8 mouse cellular contexts compared by ENCODE assay signal in the genomic region with DNA sequence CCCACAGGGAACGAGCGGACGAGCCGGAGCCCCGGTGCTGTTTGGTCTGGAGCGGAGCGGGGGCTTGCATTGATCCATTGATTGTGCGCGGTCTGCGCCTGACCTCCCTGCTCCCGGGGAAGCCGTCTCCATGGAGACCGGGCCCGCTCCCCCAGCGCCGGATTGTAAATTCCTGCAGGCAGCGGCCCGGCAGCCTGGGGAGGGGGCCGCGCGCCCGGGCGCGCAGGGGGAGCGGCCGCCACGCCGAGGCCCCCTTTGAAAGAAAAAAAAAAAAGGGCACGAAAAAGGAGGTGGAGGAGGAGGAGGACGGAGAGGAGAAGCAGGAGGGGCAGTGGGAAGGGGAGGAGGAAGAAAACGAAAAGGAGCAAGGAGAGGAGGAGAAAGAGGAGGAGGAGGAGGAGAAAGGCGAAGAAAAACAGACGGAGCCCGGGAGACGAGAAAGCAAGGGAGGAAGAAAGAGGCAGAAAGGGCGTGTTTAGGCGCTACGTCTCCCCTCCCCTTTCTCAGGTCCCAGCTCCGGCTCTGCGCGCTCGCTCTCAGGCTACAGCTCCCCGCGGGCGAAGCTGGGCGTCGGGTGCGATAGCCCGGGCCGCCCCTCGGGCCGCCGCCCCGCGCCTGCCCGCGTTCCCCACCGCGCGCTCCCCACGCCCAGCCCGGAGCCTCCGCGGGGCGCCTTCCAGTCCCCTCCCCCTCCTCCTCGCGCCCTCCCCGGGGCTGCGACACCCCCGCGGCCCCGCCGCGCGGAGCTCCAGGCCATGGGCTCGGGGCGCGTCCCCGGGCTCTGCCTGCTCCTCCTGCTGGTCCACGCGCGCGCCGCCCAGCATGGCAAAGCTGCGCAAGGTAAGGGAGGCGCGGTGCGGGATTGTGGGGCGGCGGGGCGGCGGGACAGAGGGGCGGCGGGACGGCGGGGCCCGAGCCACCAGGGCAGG. TPM values are rescaled to one million over a fixed set of nuclear protein-coding genes. Genes with fewer than 3 reads are reported as not detected.
DNase-seq lines count a peak whose midpoint lies in the region; TF ChIP-seq lines count a peak whose summit lies in the region.

A gene (plus strand): TSS at position 371 of the 929 bp plus-strand sequence.

- no peak within 1 kb of the TSS for H3K9ac ChIP-seq in liver, adult 2 months (ENCODE audit: low read depth, low read length)

- H3K36me3 ChIP-seq in liver, adult 2 months (ENCODE audit: control insufficient read depth, insufficient read depth, low read length), result no peaks in the 10 kb centered on the region

- no peak within 1 kb of the TSS for H3K27ac ChIP-seq in layer of hippocampus, adult 2 months
- H3K27ac ChIP-seq in liver, adult 2 months (replicated peaks; ENCODE audit: insufficient read depth, low read depth, low read length), result no peak within 1 kb of the TSS

- no peak for TF ChIP-seq CTCF in layer of hippocampus, adult 2 months (conservative IDR thresholded peaks at IDR 0.05)
- TF ChIP-seq CTCF in liver, adult 2 months (IDR thresholded peaks at IDR 0.05; ENCODE audit: low read depth, low read length), result no peak

- no peaks in the 10 kb centered on the region for H3K79me2 ChIP-seq in liver, adult 2 months (ENCODE audit: control insufficient read depth, insufficient read depth, low read length)

- no peaks in the 10 kb centered on the region for H3K4me1 ChIP-seq in liver, adult 2 months (ENCODE audit: control insufficient read depth, insufficient read depth, low read length)

- H3K27me3 ChIP-seq in liver, adult 2 months (ENCODE audit: control insufficient read depth, insufficient read depth, low read length), result peaks cover 12% of the 10 kb centered on the region; the same call in 1 of the 2 replicates

- 3% methylated on average over 95 of the region's 97 CpGs for WGBS in liver, adult 2 months

- no peak for TF ChIP-seq POLR2A in liver, adult 2 months (IDR thresholded peaks at IDR 0.05; ENCODE audit: extremely low read depth, insufficient read depth, low read length)

- peak within 1 kb of the TSS; percentile 46 for H3K4me3 ChIP-seq in layer of hippocampus, adult 2 months
- peak within 1 kb of the TSS; percentile 23; the same call in 1 of the 2 replicates for H3K4me3 ChIP-seq in liver, adult 2 months (ENCODE audit: insufficient read depth, low read depth, low read length)

- DNase-seq in layer of hippocampus, adult 2 months (ENCODE audit: low spot score in 2 of 2), result no peak
- no peak for DNase-seq in layer of hippocampus, adult 18-20 months (ENCODE audit: low spot score in 2 of 2)
- DNase-seq in adrenal gland, postnatal 10 days, result peak; percentile 66
- peak; percentile 74 for DNase-seq in forelimb bud, embryonic 11.5 days (ENCODE audit: low read depth, low spot score)
- DNase-seq in liver, adult 2 months (ENCODE audit: extremely low read depth, low read depth, low spot score), result no peak
- peak; percentile 52 for DNase-seq in retina, postnatal 7 days (ENCODE audit: low read depth, low spot score)
- DNase-seq in right cerebral cortex, postnatal 36 days (ENCODE audit: low spot score in 2 of 2), result no peak
- no peak for DNase-seq in ovary, postnatal 14 days (ENCODE audit: low spot score)

RNA-seq across cellular contexts. Expression of the gene that starts here (rescaled TPM):
- 1 to 10 TPM; 1.1 TPM for total RNA-seq in layer of hippocampus, adult 2 months (2021)
- 1 to 10 TPM; 1.3 to 1.9 TPM for total RNA-seq in layer of hippocampus, adult 18-20 months (2021)
- 10 to 100 TPM; 14.4 to 15.2 TPM for total RNA-seq in adrenal gland, postnatal 10 days (2021)
- under 0.01 TPM in 1 of 2 replicates, not detected in the other for total RNA-seq in liver, adult 2 months (2014; rRNA removed)
- 0.05 and 0.06 TPM in 2 replicates for polyA plus RNA-seq in liver, adult 2 months (2012; rRNA removed)

Comparison
In these comparisons a context has a peak if more than half of its experiments do, and no peak if none do; other contexts are left out.
1. RNA of the gene that starts here (total RNA-seq): 14.4 to 15.2 TPM in adrenal gland, postnatal 10 days; 1.3 to 1.9 TPM in layer of hippocampus, adult 18-20 months, 1.1 TPM in layer of hippocampus, adult 2 months and under 0.01 TPM in liver, adult 2 months; every median in the first group is over 4 times any median in the second.
2. DNase-seq: peak in adrenal gland, postnatal 10 days (single experiment), forelimb bud, embryonic 11.5 days (single experiment) and retina, postnatal 7 days (single experiment); none in layer of hippocampus, adult 2 months (0 of 2), layer of hippocampus, adult 18-20 months (0 of 2), liver, adult 2 months (single experiment), right cerebral cortex, postnatal 36 days (0 of 2) and ovary, postnatal 14 days (single experiment).